Mouse (Mus musculus): ENCODE results near the gene Ptn. TPM values are rescaled to one million over a fixed set of nuclear protein-coding genes. Genes with fewer than 3 reads are reported as not detected.

Gene Ptn
- total RNA-seq, 4 experiments from 2014 or later = 1.2 to 2.0 (median 1.7) TPM

DNA sequence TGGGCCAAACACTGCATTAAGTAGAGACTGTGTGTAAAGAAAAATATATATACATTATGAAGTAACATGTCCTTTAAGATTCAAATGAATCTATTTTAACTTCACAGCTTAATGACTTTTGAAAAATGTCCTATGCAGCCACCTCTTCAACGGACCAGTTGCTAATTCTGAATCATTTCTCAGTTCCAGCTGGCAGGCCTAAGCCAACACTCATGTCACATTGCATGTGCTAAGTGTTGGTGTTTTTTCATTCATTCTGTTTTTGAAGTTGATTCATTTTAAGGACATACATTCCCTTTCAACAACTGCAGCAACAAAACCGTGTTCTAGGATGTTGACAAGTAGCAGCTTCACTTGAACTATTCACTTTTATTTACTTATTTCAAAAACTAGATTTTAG, 6.0 kb upstream of the Ptn start:
- no peak for DNase-seq (ENCODE audit: low spot score)

DNA sequence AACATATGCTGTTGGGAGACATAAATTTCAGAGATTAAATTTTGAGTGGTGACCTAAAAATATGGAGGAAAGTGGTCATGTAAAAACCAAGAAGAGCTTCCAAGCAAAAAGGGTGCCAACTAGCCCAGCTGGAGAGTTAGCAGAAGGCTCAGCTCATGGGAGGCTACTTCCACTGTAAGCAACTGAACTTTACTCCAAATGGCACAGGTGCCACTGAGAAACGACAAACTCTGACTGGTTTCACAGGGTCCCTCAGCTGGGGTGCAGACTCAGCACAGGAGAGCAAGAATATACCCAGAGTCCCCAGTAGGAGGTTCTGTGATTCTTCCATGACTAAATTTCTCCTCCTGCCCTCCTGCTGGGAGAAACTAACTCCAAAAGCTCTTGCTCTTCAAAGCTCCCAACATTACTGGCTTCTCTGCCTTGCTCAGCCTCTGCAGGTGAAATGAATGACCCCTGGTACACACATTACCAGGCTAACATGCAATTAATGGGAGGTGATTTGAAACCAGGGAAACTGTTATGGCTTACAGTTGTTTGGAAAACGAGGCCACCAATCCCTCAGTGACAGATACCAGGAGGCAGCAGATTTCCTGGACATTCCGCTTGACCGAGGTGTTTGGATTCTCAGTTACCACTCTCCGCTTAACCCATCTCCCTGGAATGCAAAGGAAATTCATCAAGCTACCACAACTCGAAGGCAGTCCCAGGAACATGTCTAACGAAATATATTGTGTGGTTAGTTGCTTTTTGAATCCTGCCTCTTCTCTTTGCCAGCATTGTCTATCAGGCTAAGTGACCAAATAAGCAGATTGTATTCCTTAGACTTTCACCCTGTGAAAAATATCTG, 2.9 kb upstream of the Ptn start:
- no peak for DNase-seq (ENCODE audit: low spot score)

- no peak for DNase-seq (ENCODE audit: low spot score)
Measured at GRCm38 (mm10) chr6:36810448-36810847, 428 bp upstream of the Ptn start.

DNA sequence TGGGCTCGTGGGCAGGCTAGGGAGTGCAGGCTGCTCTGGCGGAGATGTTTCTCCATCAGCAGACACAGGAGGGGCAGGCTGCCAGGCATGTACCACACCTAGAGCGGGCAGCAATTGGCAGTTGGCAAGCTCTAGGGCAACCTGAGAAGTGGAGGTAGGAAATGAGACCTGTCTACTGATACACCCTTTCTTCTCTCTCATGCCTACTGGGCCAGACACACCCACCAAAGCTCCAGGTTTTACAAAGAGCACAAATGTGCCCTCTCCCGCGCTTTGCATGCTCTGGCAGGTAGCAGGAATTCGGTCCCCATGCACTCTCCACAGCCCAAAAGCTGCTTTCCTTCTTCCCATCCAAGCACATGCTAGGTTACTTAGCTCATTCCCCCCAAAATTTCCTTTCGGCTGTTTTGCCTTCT, 701 bp downstream of the Ptn start:
- no peak for DNase-seq (ENCODE audit: low spot score)

DNA sequence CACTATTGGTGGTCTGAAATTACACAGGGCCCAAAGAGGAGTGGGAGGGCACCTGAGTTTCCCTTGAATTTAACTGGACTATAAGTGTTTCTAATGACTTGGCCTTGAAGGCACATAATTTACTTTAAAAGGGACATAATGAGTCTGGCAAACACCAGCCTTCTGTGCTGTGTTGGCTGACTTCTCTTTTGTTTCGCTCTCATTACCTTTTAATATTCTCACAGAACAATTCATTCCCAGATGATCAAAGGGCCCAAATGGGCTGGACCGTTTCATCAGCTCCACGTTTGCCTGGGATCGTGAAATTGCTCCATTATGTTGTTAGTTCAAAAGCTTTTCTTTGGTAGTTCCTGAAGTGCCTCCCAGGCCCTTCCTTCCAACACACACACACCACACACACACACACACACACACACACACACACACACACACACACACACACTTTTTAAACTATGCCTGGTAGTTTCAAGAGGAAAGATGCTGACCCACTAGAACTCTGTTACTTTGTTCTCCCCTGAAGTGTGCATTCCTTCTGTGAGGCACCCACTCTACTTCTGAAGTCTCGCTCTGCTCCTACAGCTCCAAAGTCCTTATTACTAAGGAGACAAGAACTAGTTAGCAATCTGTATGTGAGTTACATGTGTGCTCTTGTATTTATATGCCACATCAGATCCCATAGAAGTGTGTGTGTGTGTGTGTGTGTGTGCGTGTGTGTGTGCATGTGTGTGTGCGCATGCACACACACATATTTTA, 1.5 kb downstream of the Ptn start:
- DNase-seq (ENCODE audit: low spot score) = no peak

GRCm38 (mm10) chr6:36806906-36807305, 3.1 kb downstream of the Ptn start:
- no peak for DNase-seq (ENCODE audit: low spot score)

DNA sequence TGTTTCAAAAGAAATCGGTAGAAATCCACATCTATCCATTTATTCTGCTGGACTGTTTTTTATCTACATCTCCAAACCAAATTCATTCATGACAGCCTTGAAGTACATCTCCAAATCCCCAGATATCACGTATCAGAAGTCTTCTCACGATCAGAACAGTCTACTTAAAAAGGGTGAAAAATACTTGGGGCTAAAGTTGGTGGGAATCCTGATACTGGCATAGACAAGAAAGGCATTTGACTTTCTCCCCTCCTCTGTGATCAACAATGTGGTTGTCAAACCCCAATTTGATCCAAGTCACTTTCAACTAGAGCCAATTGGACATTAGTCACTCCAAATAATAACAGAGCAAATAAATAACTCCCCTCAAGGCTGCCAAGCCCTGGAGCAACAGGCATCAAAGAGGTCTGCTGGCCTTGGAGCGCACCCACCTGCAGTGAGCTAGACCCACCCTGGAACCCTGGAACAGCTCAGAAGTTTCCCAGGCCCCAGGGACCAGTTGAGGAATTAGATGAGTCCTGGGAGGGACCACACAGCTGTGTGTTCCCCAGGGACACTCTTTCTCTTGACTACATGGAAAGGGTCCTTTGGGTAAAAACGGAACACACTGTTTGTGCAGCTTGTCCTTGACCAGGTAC, 9.6 kb downstream of the Ptn start:
- no peak for DNase-seq (ENCODE audit: low spot score)

DNA sequence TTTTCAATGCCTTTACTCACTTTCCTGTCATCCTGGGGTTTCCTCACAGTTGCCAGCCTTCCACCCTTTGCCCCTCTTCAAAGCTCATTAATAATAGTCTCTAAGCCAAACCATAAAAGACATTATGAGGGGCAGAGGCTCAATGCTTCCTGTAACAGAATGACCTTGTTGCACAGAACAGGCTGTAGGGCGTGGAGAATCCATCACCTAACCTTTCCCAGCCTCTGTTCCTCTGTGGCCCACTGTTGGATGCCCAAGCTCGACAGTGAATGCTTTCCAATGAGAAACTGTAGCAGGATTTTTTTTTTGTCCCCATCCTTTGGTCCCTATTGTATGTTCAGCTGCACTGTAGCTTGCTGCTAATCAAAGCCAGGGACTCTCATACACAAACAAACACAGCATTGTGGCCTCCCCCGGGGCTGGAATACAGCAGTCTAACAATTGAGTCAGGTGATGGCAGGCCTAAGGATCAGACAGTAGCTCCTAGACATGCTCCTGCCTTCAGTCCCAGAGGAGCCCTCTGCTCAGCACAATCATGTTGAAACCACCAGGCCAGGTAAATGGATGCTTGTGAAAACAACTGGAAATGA, 12.9 kb downstream of the Ptn start:
- no peak for DNase-seq (ENCODE audit: low spot score)

GRCm38 (mm10) chr6:36794535-36794934, 15.5 kb downstream of the Ptn start:
- DNase-seq (ENCODE audit: low spot score) = no peak

GRCm38 (mm10) chr6:36793775-36794174, 16.2 kb downstream of the Ptn start:
- no peak for DNase-seq (ENCODE audit: low spot score)

DNA sequence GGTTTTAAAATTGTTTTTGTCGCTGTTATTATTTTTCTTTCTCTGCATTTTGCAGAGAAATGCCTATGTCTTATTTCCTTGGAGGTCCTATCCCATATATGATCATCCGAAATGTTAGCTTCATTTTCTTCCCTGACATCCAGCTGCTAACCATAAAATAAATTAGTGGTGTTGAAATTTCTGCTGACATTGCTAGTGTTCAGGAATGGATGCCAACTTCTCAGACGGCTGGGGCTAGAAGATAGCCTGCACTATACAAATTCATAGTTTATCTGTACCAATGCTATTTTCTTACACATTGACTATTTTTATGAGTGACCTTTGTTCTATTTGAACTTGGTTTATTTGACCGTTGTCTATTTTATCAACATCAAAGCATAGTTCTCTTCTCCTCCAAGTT, 20.8 kb downstream of the Ptn start:
- DNase-seq (ENCODE audit: low spot score) = no peak

DNA sequence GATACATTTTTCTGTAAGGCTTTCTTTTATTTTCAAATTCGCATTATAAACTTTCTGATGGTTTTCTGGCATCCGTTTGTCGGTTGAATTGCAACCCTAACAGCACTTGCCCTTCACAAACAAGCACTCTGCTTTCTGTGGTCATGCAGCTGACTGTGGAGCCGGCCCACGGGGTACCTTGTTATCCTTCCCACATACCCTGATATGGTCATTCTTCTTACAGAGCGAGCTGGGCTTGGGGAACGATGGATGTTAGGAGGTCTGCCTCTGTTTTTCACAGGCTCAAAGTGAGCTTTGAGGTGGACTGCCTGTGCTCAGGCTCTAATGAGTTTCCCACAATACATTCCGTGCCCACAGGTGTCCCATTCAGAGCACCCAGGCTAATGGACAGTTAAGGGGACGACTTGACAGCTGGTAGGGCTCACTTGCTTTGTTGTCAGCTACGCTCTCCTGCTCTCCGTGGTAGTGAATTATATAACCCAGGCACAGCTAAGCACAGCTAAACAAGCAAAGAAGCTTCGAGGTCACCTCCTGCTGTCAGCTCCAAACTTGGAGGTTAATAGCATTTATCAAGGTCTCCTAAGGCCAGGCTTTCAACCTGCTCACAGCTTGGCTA, 21.3 kb downstream of the Ptn start:
- DNase-seq (ENCODE audit: low spot score) = no peak

DNA sequence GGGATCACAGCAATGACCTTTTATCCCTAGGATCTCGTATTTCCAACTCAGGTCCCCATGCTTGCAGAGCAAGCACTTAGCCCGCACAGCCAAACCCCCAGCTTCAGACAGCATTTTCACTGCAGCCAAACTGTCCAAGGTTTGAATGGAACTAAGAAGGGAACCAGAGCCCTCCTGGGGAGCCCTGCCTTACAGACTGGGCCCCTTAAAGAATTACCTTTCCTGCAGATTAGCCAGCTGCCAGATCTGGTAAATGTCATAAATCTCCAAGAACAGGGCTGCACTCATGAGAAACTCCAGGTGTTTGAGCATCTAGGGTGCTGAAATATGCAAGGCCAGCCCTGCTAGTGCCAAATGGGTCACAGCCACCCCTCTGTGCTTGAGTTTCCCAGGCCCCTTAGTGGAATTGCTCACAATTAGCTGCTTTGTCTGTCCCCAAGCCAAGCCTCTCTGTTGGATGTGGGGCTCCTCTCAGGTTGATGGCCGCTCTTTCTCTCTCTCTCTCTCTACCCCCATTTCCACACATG, 25.3 kb downstream of the Ptn start:
- no peak for DNase-seq (ENCODE audit: low spot score)

GRCm38 (mm10) chr6:36782481-36782880, 27.5 kb downstream of the Ptn start:
- no peak for DNase-seq (ENCODE audit: low spot score)

DNA sequence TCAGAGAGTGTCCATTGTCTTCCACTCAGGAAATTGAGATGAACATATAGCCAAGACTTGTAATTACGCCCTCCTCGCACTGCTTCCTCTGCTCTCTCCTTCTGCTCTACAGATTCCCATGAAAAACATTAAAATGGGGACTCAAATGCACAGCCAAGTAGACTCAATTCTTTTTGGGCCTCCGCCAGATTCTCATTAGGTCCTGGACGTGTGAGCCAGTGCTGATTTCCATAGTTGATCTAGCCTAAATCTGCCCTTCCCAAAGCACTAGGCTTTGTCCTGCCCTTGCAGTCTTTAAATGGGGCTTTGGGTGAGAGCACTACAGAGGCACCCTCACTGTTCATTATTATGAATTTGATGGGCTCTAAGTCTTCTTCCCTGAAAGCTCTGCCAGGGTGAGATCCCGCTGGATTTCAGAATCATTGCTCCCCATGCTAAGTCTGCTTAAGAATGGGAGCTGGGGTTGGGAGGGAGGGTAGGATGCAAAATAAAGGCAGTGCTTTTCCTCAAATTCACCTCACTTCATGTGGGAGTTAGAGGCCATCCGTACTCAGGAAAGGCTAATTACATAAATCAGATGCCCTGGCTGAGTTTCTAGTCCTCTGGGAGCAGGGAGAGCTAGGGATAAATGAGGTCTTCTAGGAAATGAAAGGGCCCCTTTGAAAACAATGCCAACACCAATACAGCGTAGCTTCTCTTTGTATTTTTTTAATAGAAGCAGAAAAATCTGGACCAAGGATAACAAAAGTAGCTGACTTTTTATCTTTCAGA, 32.3 kb downstream of the Ptn start:
- DNase-seq (ENCODE audit: low spot score) = no peak

GRCm38 (mm10) chr6:36777039-36777438, 33.0 kb downstream of the Ptn start:
- no peak for DNase-seq (ENCODE audit: low spot score)

GRCm38 (mm10) chr6:36775647-36776360, 34.2 kb downstream of the Ptn start:
- no peak for DNase-seq (ENCODE audit: low spot score)

- DNase-seq (ENCODE audit: low spot score) = no peak
Measured at GRCm38 (mm10) chr6:36772541-36772940, 37.5 kb downstream of the Ptn start.

DNA sequence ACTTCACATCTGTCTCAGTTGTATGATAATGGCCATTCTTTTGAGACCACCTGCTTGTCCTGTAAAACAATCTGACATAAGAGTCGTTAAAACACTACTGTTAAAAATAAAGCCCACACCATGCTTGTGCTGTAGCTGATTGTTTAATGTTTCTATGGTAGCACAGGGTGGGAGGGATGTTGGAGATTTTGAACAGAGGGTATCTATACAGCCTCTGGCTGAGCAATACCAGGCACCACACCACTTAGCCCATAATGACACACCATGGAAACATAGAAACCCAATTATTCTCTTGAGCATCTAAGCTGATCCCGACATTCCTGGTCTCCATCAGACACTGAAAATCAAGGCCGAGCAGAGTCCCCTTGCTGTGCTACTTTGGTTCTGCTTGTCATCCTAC, 41.0 kb downstream of the Ptn start:
- DNase-seq (ENCODE audit: low spot score) = no peak

- DNase-seq (ENCODE audit: low spot score) = no peak
Measured at GRCm38 (mm10) chr6:36766941-36767340, 43.1 kb downstream of the Ptn start.

All from heart, adult 8-10 months (tissue).